Mouse (Mus musculus) heart, adult 2 months (tissue): ENCODE results near the gene Synrg.

Experiments
- CTCF ChIP-seq: fragments of 200-600 bp; IDR thresholded peaks from 2 replicates; pipeline ENCODE4 v1.8.1; 2022; ENCODE audit warnings: antibody characterized with exemption, mild to moderate bottlenecking, moderate library complexity
- EP300 ChIP-seq: fragments of 200-500 bp; IDR thresholded peaks from 2 replicates; pipeline ENCODE4 v1.6.1; 2011; ENCODE audit warnings: low read depth, low read length, control low read depth; ENCODE audit not compliant: insufficient read depth
- POLR2A ChIP-seq: fragments of 200-500 bp; IDR thresholded peaks from 2 replicates; pipeline ENCODE4 v1.6.1; 2011; ENCODE audit warnings: mild to moderate bottlenecking, low read depth, low read length, control low read depth; ENCODE audit not compliant: insufficient read depth

DNA sequence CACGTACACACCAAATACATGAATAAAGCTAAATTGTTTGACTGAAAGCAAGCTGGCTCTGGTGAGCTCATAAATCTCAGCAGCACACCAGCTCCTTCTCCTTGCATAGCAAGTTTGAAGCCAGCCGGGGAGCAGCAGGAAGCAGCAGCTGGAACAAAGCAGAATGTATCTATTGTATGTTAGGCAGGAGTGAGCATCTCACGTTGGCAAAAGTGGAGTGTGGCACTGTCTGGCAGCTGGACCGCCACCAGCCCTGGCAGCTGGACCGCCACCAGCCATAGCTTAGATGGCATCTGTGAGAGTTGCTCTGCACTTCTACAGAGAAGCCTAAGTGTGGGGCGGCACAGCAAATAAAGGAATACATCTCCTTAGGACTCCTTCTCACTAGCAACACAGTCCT, 39.8 kb downstream of the Synrg start:
- TF ChIP-seq POLR2A (no peak), CTCF (no peak), EP300 (no peak)
